Mouse (Mus musculus) mouse trophoblast stem cell (cell line): ENCODE measurements around the gene Kdm4b.

Experiments used
- in situ Hi-C, 2 experiments: fragments of 300-500 bp; cut with MseI, MboI; formaldehyde crosslinking; loops; 2 replicates in 1 of 2; 3 replicates in 1 of 2; pipeline ENCODE4 v1.15.1; 2025

Kdm4b gene

GRCm38 (mm10) chr17:56348128-56348527 lies 22.3 kb downstream of the Kdm4b start:
- in situ Hi-C loops, result no loop called here

GRCm38 (mm10) chr17:56348586-56348985 lies 22.7 kb downstream of the Kdm4b start:
- in situ Hi-C loops, result no loop called here

- in situ Hi-C loops, result no loop called here
These were observed 24.8 kb downstream of the Kdm4b start for GRCm38 (mm10) chr17:56350694-56351093.

- in situ Hi-C loops, result no loop called here
These were observed 31.3 kb downstream of the Kdm4b start for GRCm38 (mm10) chr17:56356921-56357885.

GRCm38 (mm10) chr17:56359183-56359725 lies 33.4 kb downstream of the Kdm4b start:
- in situ Hi-C loops, result no loop called here

GRCm38 (mm10) chr17:56359864-56360263 lies 34.0 kb downstream of the Kdm4b start:
- in situ Hi-C loops, result loop anchor here in 1 of 2 experiments (10.0 kb wide), 1 partner anchor 185 kb away; no protein-coding TSS in a partner anchor

- in situ Hi-C loops, result loop anchor here in 1 of 2 experiments (10.0 kb wide), 1 partner anchor 184 kb away; no protein-coding TSS in a partner anchor
These were observed 34.6 kb downstream of the Kdm4b start for GRCm38 (mm10) chr17:56360451-56360850.

GRCm38 (mm10) chr17:56361542-56361941 lies 35.7 kb downstream of the Kdm4b start:
- in situ Hi-C loops, result loop anchor here in 1 of 2 experiments (10.0 kb wide), 1 partner anchor 183 kb away; no protein-coding TSS in a partner anchor

GRCm38 (mm10) chr17:56365791-56366673 lies 40.2 kb downstream of the Kdm4b start:
- in situ Hi-C loops, result loop anchor here in 1 of 2 experiments (10.0 kb wide), 1 partner anchor 179 kb away; no protein-coding TSS in a partner anchor

GRCm38 (mm10) chr17:56368291-56368790 lies 42.5 kb downstream of the Kdm4b start:
- in situ Hi-C loops, result loop anchor here in 1 of 2 experiments (10.0 kb wide), 1 partner anchor 176 kb away; no protein-coding TSS in a partner anchor

GRCm38 (mm10) chr17:56370090-56370489 lies 44.2 kb downstream of the Kdm4b start:
- in situ Hi-C loops, result no loop called here

- in situ Hi-C loops, result no loop called here
These were observed 45.3 kb downstream of the Kdm4b start for GRCm38 (mm10) chr17:56371029-56371660.

- in situ Hi-C loops, result no loop called here
These were observed 46.2 kb downstream of the Kdm4b start for GRCm38 (mm10) chr17:56372109-56372508.

GRCm38 (mm10) chr17:56373136-56374034 lies 47.5 kb downstream of the Kdm4b start:
- in situ Hi-C loops, result no loop called here

GRCm38 (mm10) chr17:56374851-56375250 lies 49.0 kb downstream of the Kdm4b start:
- in situ Hi-C loops, result no loop called here

GRCm38 (mm10) chr17:56379281-56379834 lies 53.5 kb downstream of the Kdm4b start:
- in situ Hi-C loops, result no loop called here

GRCm38 (mm10) chr17:56380286-56380685 lies 54.4 kb downstream of the Kdm4b start:
- in situ Hi-C loops, result no loop called here

GRCm38 (mm10) chr17:56381183-56381582 lies 55.3 kb downstream of the Kdm4b start:
- in situ Hi-C loops, result no loop called here

GRCm38 (mm10) chr17:56382997-56383396 lies 57.1 kb downstream of the Kdm4b start:
- in situ Hi-C loops, result no loop called here
